Mouse (Mus musculus) spleen, postnatal 4 days (tissue): ENCODE measurements around the gene Rsrc1.

Source experiments
- DNase-seq, 2 experiments: peaks; one replicate each; pipeline ENCODE4 v3.0.0; 2022; ENCODE audit warnings: low spot score in 2 of 2

The Rsrc1 gene

GRCm38 (mm10) chr3:67279781-67280180 is 298.6 kb downstream of the Rsrc1 start:
- DNase-seq = no peak

GRCm38 (mm10) chr3:67280247-67280646 is 299.1 kb downstream of the Rsrc1 start:
- no peak for DNase-seq

GRCm38 (mm10) chr3:67284039-67284438 is 302.8 kb downstream of the Rsrc1 start:
- no peak for DNase-seq

GRCm38 (mm10) chr3:67284848-67285247 is 303.7 kb downstream of the Rsrc1 start:
- DNase-seq = no peak

GRCm38 (mm10) chr3:67288664-67289063 is 307.5 kb downstream of the Rsrc1 start:
- DNase-seq = no peak

- DNase-seq = no peak
Measured at GRCm38 (mm10) chr3:67289482-67289881, 308.3 kb downstream of the Rsrc1 start.

- no peak for DNase-seq
Measured at GRCm38 (mm10) chr3:67308725-67309124, 327.5 kb downstream of the Rsrc1 start.

GRCm38 (mm10) chr3:67309644-67310311 is 328.6 kb downstream of the Rsrc1 start:
- no peak for DNase-seq

- DNase-seq = no peak
Measured at GRCm38 (mm10) chr3:67311436-67311835, 330.2 kb downstream of the Rsrc1 start.

GRCm38 (mm10) chr3:67322422-67322821 is 341.2 kb downstream of the Rsrc1 start:
- no peak for DNase-seq

- no peak for DNase-seq
Measured at GRCm38 (mm10) chr3:67339558-67339957, 358.4 kb downstream of the Rsrc1 start.

GRCm38 (mm10) chr3:67340921-67341320 is 359.7 kb downstream of the Rsrc1 start:
- no peak for DNase-seq

- no peak for DNase-seq
Measured at GRCm38 (mm10) chr3:67343004-67343662, 361.9 kb downstream of the Rsrc1 start.

GRCm38 (mm10) chr3:67344599-67344998 is 363.4 kb downstream of the Rsrc1 start:
- peak; percentile 23 to 69 for DNase-seq

- DNase-seq = no peak
Measured at GRCm38 (mm10) chr3:67346674-67347073, 365.5 kb downstream of the Rsrc1 start.

- no peak for DNase-seq
Measured at GRCm38 (mm10) chr3:67351406-67352127, 370.4 kb downstream of the Rsrc1 start.

- DNase-seq = peak; percentile 19 to 73
Measured at GRCm38 (mm10) chr3:67352128-67352762, 371.1 kb downstream of the Rsrc1 start.

- DNase-seq = no peak
Measured at GRCm38 (mm10) chr3:67352763-67353149, 371.6 kb downstream of the Rsrc1 start.

- no peak for DNase-seq
Measured at GRCm38 (mm10) chr3:67358376-67358775, 377.2 kb downstream of the Rsrc1 start.

GRCm38 (mm10) chr3:67366087-67366892 is 385.1 kb downstream of the Rsrc1 start:
- DNase-seq = no peak

- no peak for DNase-seq
Measured at GRCm38 (mm10) chr3:67367481-67367880, 386.3 kb downstream of the Rsrc1 start.
